Mouse (Mus musculus) forebrain, postnatal 0 days (tissue): Measurements from ENCODE around the gene Sufu. TPM values are rescaled to one million over a fixed set of nuclear protein-coding genes. Genes with fewer than 3 reads are reported as not detected.
A peak's percentile ranks its signal among the peaks of the same experiment; 100 is the strongest.

Experiments used
- ATAC-seq: fragments of 200-750 bp; cut with Nextera tagmentation; 2 replicates; pipeline ENCODE4 v1.8.0; 2017; ENCODE audit warnings: mild to moderate bottlenecking, moderate library complexity
- DNase-seq: peaks from one replicate; pipeline ENCODE4 v3.0.0-alpha.2; 2015
- H3K27ac ChIP-seq: fragments of 300-500 bp; sonication (generic); 2 replicates; pipeline ENCODE4 v1.5.1; 2014; ENCODE audit warnings: low read depth, mild to moderate bottlenecking, antibody characterized with exemption, low read length, moderate library complexity, mixed read lengths
- H3K27me3 ChIP-seq: fragments of 300-500 bp; sonication (generic); 2 replicates; pipeline ENCODE4 v1.6.1; 2014; ENCODE audit warnings: mild to moderate bottlenecking, low read length, mixed read lengths; ENCODE audit not compliant: insufficient read depth
- H3K36me3 ChIP-seq: fragments of 300-500 bp; sonication (generic); 2 replicates; pipeline ENCODE4 v1.6.1; 2014; ENCODE audit warnings: mild to moderate bottlenecking, moderate library complexity; ENCODE audit not compliant: insufficient read depth
- H3K4me1 ChIP-seq: fragments of 300-500 bp; sonication (generic); 2 replicates; pipeline ENCODE4 v1.6.1; 2014; ENCODE audit warnings: antibody characterized with exemption; ENCODE audit not compliant: insufficient read depth
- H3K4me2 ChIP-seq: fragments of 300-500 bp; sonication (generic); 2 replicates; pipeline ENCODE4 v1.6.1; 2014; ENCODE audit warnings: low read depth, mild to moderate bottlenecking, moderate library complexity
- H3K4me3 ChIP-seq: fragments of 300-500 bp; sonication (generic); 2 replicates; pipeline ENCODE4 v1.5.1; 2014; ENCODE audit warnings: low read depth, low read length, mixed read lengths
- H3K9ac ChIP-seq: fragments of 300-500 bp; sonication (generic); 2 replicates; pipeline ENCODE4 v1.6.1; 2014; ENCODE audit warnings: mild to moderate bottlenecking
- H3K9me3 ChIP-seq: fragments of 300-500 bp; sonication (generic); 2 replicates; pipeline ENCODE4 v1.6.1; 2016; ENCODE audit warnings: low read length
- CTCF ChIP-seq: sonication (generic); IDR thresholded peaks from 2 replicates; pipeline ENCODE4 v1.5.1; 2016; ENCODE audit warnings: antibody characterized with exemption, control low read depth, low read depth
- WGBS: fragments of 180-500 bp; shearing (Covaris S2); extraction: QIAGEN DNeasy Blood & Tissue Kit; methylation state at CpG from one replicate; pipeline ENCODE4 v1.1.7; 2014; 5-methylcytosine and 5-hydroxymethylcytosine counted together
- polyA plus RNA-seq: library from polyadenylated mRNA; unstranded; fragments of >200 nt; fragmentation: Nextera tagmentation; extraction: Ambion mirVana; gene quantifications from 2 replicates; pipeline ENCODE4 v1.2.1, GENCODE M21; 2015
- total RNA-seq: library from RNA; depleted of rRNA; stranded (reverse); fragments of >200 nt; gene quantifications from 2 replicates; pipeline ENCODE4 v1.2.3, GENCODE M21; 2014; rRNA removed

Gene Sufu
- total and polyA plus RNA-seq, 2 experiments from 2014 or later, result 13.1 to 17.7 TPM

- H3K4me3 ChIP-seq, result no peak overlapping the region
- ATAC-seq (no peak), DNase-seq (no peak)
- H3K4me1 ChIP-seq, result peaks cover 51% of the 10 kb centered on the region
- H3K27me3 ChIP-seq, result no peaks in the 10 kb centered on the region
- no peak overlapping the region for H3K4me2 ChIP-seq
- 13% methylated on average over 10 of the region's 10 CpGs for WGBS
- no peak for TF ChIP-seq CTCF
- 0 out of 2 replicates have a peak, but pooled peaks cover 4% of the 10 kb centered on the region for H3K36me3 ChIP-seq
- H3K27ac ChIP-seq, result peak overlapping the region; percentile 71
- no peaks in the 10 kb centered on the region for H3K9me3 ChIP-seq
- H3K9ac ChIP-seq, result peak overlapping the region; percentile 22; the same call in 1 of the 2 replicates
These were observed 135.5 kb downstream of the Sufu start for GRCm38 (mm10) chr19:46532031-46532688.

- peak overlapping the region; percentile 6; the same call in 1 of the 2 replicates for H3K9ac ChIP-seq
- ATAC-seq (no peak), DNase-seq (no peak)
- no peak overlapping the region for H3K4me2 ChIP-seq
- peaks cover 5% of the 10 kb centered on the region; the same call in 1 of the 2 replicates for H3K36me3 ChIP-seq
- no peaks in the 10 kb centered on the region for H3K9me3 ChIP-seq
- no peak overlapping the region for H3K4me3 ChIP-seq
- 64% methylated on average over 4 of the region's 4 CpGs for WGBS
- no peak for TF ChIP-seq CTCF
- H3K4me1 ChIP-seq, result peaks cover 43% of the 10 kb centered on the region
- peak overlapping the region; percentile 71 for H3K27ac ChIP-seq
- H3K27me3 ChIP-seq, result no peaks in the 10 kb centered on the region
These were observed 136.4 kb downstream of the Sufu start for GRCm38 (mm10) chr19:46533066-46533465.

GRCm38 (mm10) chr19:46533525-46533924, 136.8 kb downstream of the Sufu start:
- Histone ChIP-seq H3K9me3 (no peaks in the 10 kb centered on the region), H3K9ac (no peak overlapping the region), H3K4me3 (no peak overlapping the region), H3K4me2 (no peak overlapping the region), H3K4me1 (peaks cover 40% of the 10 kb centered on the region), H3K27me3 (no peaks in the 10 kb centered on the region), H3K27ac (no peak overlapping the region), H3K36me3 (peaks cover 8% of the 10 kb centered on the region; the same call in 1 of the 2 replicates)
- TF ChIP-seq CTCF, result no peak
- 71% methylated on average over 5 of the region's 5 CpGs for WGBS
- DNase-seq (no peak), ATAC-seq (no peak)

GRCm38 (mm10) chr19:46534542-46535098, 137.9 kb downstream of the Sufu start:
- Histone ChIP-seq H3K4me2 (no peak overlapping the region), H3K9me3 (no peaks in the 10 kb centered on the region), H3K27ac (no peak overlapping the region), H3K9ac (no peak overlapping the region), H3K4me3 (no peak overlapping the region), H3K36me3 (peaks cover 8% of the 10 kb centered on the region; the same call in 1 of the 2 replicates), H3K4me1 (peaks cover 29% of the 10 kb centered on the region), H3K27me3 (no peaks in the 10 kb centered on the region)
- 79% methylated on average over 6 of the region's 6 CpGs for WGBS
- DNase-seq (no peak), ATAC-seq (no peak)
- no peak for TF ChIP-seq CTCF

GRCm38 (mm10) chr19:46537357-46537756, 140.7 kb downstream of the Sufu start:
- Histone ChIP-seq H3K4me2 (no peak overlapping the region), H3K9me3 (no peaks in the 10 kb centered on the region), H3K9ac (no peak overlapping the region), H3K27ac (no peak overlapping the region), H3K27me3 (no peaks in the 10 kb centered on the region), H3K36me3 (peaks cover 32% of the 10 kb centered on the region), H3K4me1 (peaks cover 3% of the 10 kb centered on the region), H3K4me3 (no peak overlapping the region)
- no peak for DNase-seq
- no peak for TF ChIP-seq CTCF
- WGBS, result 92% methylated on average over 9 of the region's 9 CpGs
- no peak for ATAC-seq

GRCm38 (mm10) chr19:46538213-46538612, 141.5 kb downstream of the Sufu start:
- ATAC-seq, result no peak
- 86% methylated on average over 6 of the region's 6 CpGs for WGBS
- H3K4me3 ChIP-seq, result no peak overlapping the region
- H3K36me3 ChIP-seq, result peaks cover 39% of the 10 kb centered on the region
- H3K9ac ChIP-seq, result no peak overlapping the region
- no peaks in the 10 kb centered on the region for H3K9me3 ChIP-seq
- H3K27me3 ChIP-seq, result no peaks in the 10 kb centered on the region
- H3K4me1 ChIP-seq, result no peaks in the 10 kb centered on the region
- no peak for TF ChIP-seq CTCF
- H3K27ac ChIP-seq, result no peak overlapping the region
- H3K4me2 ChIP-seq, result no peak overlapping the region
- no peak for DNase-seq

Other genes starting within 250 kb of the Sufu start
- 0.31 TPM in 1 of 2 replicates, not detected in the other for gene Pitx3, start 248.6 kb upstream of the Sufu start, total RNA-seq
- gene Pitx3, start 248.6 kb upstream of the Sufu start, polyA plus RNA-seq, result 0.41 TPM in 1 of 2 replicates, not detected in the other
- gene Gbf1, start 244.4 kb upstream of the Sufu start, total RNA-seq, result 44.9 and 54.4 TPM in 2 replicates
- 29.7 and 41.9 TPM in 2 replicates for gene Gbf1, start 244.4 kb upstream of the Sufu start, polyA plus RNA-seq
- gene Nfkb2, start 92.6 kb upstream of the Sufu start, total RNA-seq, result 2.2 TPM in 2 replicates
- gene Nfkb2, start 92.6 kb upstream of the Sufu start, polyA plus RNA-seq, result 1.2 and 1.3 TPM in 2 replicates
- 395 and 483 TPM in 2 replicates for gene Psd, start 69.7 kb upstream of the Sufu start, total RNA-seq
- 158 and 178 TPM in 2 replicates for gene Psd, start 69.7 kb upstream of the Sufu start, polyA plus RNA-seq
- 37.2 and 54.8 TPM in 2 replicates for gene Fbxl15, start 68.7 kb upstream of the Sufu start, total RNA-seq
- 50.3 and 59.1 TPM in 2 replicates for gene Fbxl15, start 68.7 kb upstream of the Sufu start, polyA plus RNA-seq
- 214 and 275 TPM in 2 replicates for gene Cuedc2, start 58.2 kb upstream of the Sufu start, total RNA-seq
- 388 and 443 TPM in 2 replicates for gene Cuedc2, start 58.2 kb upstream of the Sufu start, polyA plus RNA-seq
- gene Mfsd13a, start 55.8 kb upstream of the Sufu start, total RNA-seq, result 4.1 and 5.3 TPM in 2 replicates
- 11.5 and 14.1 TPM in 2 replicates for gene Mfsd13a, start 55.8 kb upstream of the Sufu start, polyA plus RNA-seq
- gene 2310034G01Rik, start 46.6 kb upstream of the Sufu start, total RNA-seq, result 2.4 and 4.3 TPM in 2 replicates
- gene 2310034G01Rik, start 46.6 kb upstream of the Sufu start, polyA plus RNA-seq, result 2.0 and 2.3 TPM in 2 replicates
- 356 and 372 TPM in 2 replicates for gene Actr1a, start 1.1 kb upstream of the Sufu start, total RNA-seq
- 360 and 367 TPM in 2 replicates for gene Actr1a, start 1.1 kb upstream of the Sufu start, polyA plus RNA-seq
- 68.6 and 76.5 TPM in 2 replicates for gene Trim8, start 104.8 kb downstream of the Sufu start, total RNA-seq
- 25.9 and 28.2 TPM in 2 replicates for gene Trim8, start 104.8 kb downstream of the Sufu start, polyA plus RNA-seq
- 98.1 and 138 TPM in 2 replicates for gene Arl3, start 176.3 kb downstream of the Sufu start, total RNA-seq
- gene Arl3, start 176.3 kb downstream of the Sufu start, polyA plus RNA-seq, result 184 and 202 TPM in 2 replicates
- 8.0 and 12.6 TPM in 2 replicates for gene Sfxn2, start 176.5 kb downstream of the Sufu start, total RNA-seq
- 8.2 and 10.6 TPM in 2 replicates for gene Sfxn2, start 176.5 kb downstream of the Sufu start, polyA plus RNA-seq
- 32.6 and 37.0 TPM in 2 replicates for gene Wbp1l, start 202.2 kb downstream of the Sufu start, total RNA-seq
- gene Wbp1l, start 202.2 kb downstream of the Sufu start, polyA plus RNA-seq, result 16.4 and 25.4 TPM in 2 replicates